Mouse (Mus musculus) brain, embryonic 14.5 days (tissue): ENCODE data around the gene Bcr.

Source experiments
- CTCF ChIP-seq: fragments of 200-500 bp; IDR thresholded peaks from 2 replicates; pipeline ENCODE4 v1.5.1; 2012; ENCODE audit warnings: inconsistent platforms, mild to moderate bottlenecking, moderate library complexity, borderline replicate concordance; ENCODE audit not compliant: insufficient read depth, insufficient read length; ENCODE audit errors: extremely low read depth
- POLR2A ChIP-seq: fragments of 200-500 bp; IDR thresholded peaks from 2 replicates; pipeline ENCODE4 v1.6.1; 2012; ENCODE audit warnings: mild to moderate bottlenecking, inconsistent platforms, borderline replicate concordance; ENCODE audit not compliant: poor library complexity, insufficient read depth, insufficient read length, severe bottlenecking; ENCODE audit errors: extremely low read depth

DNA sequence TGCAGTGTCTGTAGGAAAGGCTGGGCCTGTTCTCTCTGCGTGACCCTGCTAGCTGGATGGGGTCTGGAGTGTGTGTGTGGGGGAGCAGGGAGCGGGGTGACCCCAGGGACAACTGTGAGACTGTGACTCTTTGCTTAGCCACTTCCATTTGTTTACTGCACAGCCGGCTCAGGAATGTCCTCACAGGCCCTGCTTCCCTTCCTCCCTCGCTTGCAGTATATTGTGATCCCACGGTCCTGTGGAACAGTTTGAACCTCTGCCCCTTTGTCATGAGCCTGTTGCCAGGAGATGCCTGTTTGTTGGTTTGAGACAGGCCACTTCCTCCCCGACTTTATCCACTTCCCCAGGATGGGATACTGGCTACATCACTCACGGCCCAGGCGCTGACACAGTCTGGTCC is 116.1 kb downstream of the Bcr start:
- TF ChIP-seq CTCF (no peak), POLR2A (no peak)
